Mouse (Mus musculus) large intestine, adult 2 months (tissue): ENCODE measurements around the gene Snx29. TPM values are rescaled to one million over a fixed set of nuclear protein-coding genes. Genes with fewer than 3 reads are reported as not detected.
"Not testable (repeated sequence)": the region's sequence is repeated elsewhere in the genome, so short reads cannot be mapped to it uniquely, and the experiment has no call there.

Experiments
- DNase-seq: peaks from one replicate; pipeline ENCODE4 v3.0.0-alpha.2; 2012; ENCODE audit warnings: low read depth, low spot score
- WGBS: fragments of 180-500 bp; shearing (Covaris S2); methylation state at CpG from one replicate; pipeline ENCODE4 v1.1.7; 2018; 5-methylcytosine and 5-hydroxymethylcytosine counted together
- polyA plus RNA-seq: library from polyadenylated mRNA; depleted of rRNA; stranded (reverse); fragments of >200 nt; gene quantifications from 2 replicates; pipeline ENCODE4 v1.2.3, GENCODE M21; 2012

The Snx29 gene
- polyA plus RNA-seq, 1 experiment = 2.8 TPM

DNA sequence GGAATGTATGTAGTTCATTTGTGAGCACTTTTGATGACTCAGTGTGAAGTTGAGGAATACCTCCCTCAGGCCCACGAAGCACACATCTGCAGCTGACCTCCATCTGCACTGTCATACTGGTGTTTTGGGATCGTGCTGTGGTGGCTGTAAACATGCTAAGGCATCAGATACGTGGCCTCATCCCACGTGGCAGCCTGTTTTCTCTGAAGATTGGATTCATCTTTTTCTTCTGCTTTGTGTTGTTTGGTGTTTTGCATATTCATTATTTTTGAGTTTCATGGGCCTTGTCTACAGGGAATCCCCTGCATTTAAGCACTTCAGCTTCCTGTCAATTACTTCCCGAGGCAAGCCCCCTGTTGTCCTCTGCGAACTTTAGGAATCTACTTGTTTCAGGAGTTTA is 246.4 kb downstream of the Snx29 start:
- no peak for DNase-seq
- WGBS = 75% methylated on average over 6 of the region's 6 CpGs

DNA sequence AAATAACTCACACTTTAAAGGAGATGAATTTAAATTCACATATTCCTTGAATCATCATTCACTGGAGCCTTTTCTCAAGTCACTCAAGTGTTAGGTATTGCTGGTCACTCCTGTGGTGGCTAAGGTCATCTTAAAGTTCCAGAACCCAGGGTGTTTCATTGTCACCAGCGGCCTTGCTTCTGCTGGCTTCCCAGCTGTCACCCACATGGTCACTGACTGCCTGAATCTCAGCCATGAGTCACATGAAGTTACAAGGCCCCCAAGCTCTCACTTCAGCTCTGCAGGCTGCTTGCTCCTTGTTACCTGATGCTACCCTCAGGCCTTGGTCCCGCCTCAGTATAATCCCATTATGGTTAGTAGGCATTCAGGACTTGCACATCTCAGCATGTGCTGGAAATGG is 247.4 kb downstream of the Snx29 start:
- DNase-seq = no peak
- 90% methylated on average over 2 of the region's 2 CpGs for WGBS

DNA sequence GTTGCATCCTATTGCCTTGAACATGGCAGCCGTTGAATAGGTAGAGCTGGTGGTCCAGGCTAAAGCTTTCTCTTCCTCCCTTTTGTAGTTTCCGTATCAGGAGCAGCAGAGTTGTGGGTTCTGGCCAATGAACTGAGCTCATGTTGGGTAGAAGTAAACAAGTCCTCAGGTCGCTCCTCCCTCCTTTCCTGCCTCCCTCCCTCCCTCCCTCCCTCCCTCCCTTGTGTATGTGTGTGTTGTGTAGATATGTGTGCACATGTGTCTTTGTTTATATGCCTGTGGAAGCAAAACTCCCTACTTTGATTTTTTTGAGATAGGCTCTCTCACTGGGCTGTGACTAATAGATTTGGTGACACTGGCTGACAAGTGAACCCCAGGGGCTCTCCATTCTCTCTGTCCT is 251.8 kb downstream of the Snx29 start:
- no peak for DNase-seq
- 82% methylated on average over 3 of the region's 3 CpGs for WGBS

DNA sequence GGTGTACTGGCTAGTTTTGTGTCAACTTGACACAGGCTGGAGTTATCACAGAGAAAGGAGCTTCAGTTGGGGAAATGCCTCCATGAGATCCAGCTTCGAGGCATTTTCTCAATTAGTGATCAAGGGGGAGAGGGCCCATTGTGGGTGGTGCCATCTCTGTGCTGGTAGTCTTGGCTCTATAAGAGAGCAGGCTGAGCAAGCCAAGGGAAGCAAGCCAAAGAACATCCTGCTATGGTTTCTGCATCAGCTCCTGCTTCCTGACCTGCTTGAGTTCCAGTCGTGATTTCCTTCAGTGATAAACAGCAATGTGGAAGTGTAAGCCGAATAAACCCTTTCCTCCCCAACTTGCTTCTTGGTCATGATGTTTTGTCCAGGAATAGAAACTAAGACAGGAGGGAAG is 253.0 kb downstream of the Snx29 start:
- WGBS = 61% methylated on average over 3 of the region's 3 CpGs
- DNase-seq = not testable (repeated sequence)

GRCm38 (mm10) chr16:11577541-11578255 is 255.0 kb downstream of the Snx29 start:
- WGBS = 88% methylated on average over 3 of the region's 3 CpGs
- no peak for DNase-seq

- DNase-seq = no peak
- WGBS = 44% methylated on average over 4 of the region's 4 CpGs
These were observed 257.0 kb downstream of the Snx29 start for GRCm38 (mm10) chr16:11579676-11580098.

DNA sequence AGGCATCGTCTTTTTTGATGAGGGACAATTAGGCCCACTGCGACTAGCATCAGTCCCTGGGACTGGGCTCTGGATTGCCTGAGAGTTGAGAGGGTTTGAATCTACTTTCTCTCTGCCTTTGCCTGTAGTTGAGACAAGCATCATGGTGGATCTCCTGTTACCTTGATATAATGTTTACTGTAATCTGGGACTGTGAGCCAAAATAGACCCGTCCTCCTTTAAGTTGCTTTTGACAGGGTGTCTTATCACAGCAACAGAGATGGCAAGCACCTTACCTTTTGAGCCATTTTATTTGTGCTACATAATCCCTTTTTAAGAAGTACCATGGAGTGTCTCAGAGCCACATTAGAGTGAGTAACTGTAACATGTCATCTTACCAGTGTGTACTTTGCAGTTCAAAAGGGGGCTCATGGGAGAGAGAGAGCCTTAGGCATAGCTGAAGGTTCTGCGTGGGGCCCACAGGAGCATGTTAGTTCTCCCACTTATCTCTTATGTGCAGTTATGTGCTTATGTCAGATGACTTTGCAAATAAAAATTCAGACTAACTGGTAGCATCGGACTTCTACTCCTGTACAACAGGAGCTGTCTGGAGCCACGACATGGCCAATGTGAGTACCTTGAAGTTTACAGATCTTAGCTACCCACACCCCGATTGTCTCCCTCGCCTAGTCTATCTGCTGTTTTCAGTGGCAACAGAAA is 261.4 kb downstream of the Snx29 start:
- whole genome bisulfite sequencing = 92% methylated on average over 8 of the region's 8 CpGs

GRCm38 (mm10) chr16:11588689-11589088 is 266.0 kb downstream of the Snx29 start:
- no peak for DNase-seq

More for the DNA sequence above, 261.4 kb downstream of the Snx29 start:
- no peak for DNase-seq

GRCm38 (mm10) chr16:11589336-11589735 is 266.6 kb downstream of the Snx29 start:
- 55% methylated on average over 2 of the region's 2 CpGs for WGBS
- DNase-seq = no peak

DNA sequence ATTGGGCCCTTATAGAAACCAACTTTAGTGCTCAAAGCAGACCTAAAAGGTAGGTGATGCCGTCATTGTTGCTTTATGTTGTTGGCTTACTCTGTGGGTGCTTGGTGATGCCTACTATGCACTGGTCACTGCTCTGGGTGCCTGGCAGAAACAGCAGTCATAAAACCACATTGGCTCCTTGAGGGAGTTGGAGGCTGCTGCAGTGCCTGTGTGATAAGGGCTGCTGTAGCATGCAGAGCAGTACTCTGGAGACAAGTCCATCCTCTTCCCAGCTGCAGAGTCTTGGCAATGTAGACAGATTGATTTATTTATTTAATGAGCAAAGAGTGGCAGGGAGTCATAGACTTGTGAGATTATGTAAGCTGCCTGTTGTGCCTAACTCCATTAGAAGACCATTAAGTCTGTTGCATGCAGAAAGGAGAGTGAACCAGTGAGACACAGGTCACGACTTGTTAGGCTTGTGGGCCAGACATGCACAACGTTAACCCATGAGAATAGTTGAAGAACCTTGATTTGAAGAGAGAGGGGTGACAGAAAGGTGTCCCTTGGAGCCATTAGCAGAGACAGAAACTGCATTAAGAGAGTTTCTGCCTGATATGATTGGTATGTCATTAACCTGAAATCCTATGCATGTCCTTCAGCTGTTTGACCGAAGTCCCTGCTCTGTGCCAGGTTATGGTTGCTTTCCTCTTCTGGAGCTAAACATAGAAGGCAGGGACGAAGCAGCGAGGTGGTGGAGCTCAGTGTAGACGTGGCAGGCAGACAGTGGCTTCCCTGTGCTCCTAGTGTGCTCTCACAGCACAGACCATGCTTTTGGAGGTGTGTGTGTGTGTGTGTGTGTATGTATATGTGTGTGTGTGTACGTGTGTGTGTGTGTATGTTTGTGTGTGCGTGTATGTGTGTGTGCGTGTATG is 267.3 kb downstream of the Snx29 start:
- no peak for DNase-seq
- WGBS = 87% methylated on average over 10 of the region's 10 CpGs

DNA sequence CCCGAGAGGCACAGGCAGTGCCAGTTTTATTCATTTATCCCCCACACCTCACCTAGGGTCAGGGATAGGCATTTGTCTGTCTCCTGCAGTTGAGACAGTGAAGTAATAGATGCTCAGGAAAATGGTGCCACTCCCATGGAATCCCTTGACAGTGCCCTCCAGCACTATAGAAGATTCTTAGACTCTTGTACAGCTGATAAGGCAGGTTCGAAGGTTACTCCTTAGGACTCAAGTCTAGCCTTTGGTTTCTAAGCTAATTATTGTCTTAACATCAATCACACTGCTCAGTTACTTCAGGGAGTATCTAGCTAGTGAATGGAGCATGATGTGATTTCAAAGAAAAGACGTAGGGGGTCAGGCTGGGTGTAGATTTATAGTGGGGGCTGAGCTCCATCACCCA is 273.9 kb downstream of the Snx29 start:
- DNase-seq = no peak
- 79% methylated on average over 3 of the region's 3 CpGs for WGBS

DNA sequence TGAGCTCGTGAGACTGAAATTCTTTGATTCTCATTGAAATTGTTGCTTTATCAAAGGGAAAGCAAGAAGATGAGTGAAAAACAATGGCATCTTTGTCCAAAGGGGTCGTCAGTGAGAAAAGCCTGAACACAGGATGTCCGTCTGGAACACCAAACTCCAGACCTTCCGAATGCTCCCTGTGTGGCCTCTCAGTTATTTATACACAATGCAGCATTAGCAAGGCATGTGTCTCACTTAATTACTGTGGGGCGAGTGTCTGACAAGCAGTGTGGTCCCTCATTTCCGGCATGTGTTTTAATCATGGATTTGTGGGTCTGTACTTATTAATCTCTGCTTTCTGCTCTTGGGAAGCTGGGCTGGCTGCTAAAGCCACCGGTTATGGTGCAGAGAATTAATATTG is 275.1 kb downstream of the Snx29 start:
- no peak for DNase-seq
- 67% methylated on average over 7 of the region's 7 CpGs for WGBS

GRCm38 (mm10) chr16:11599523-11599922 is 276.8 kb downstream of the Snx29 start:
- WGBS = 46% methylated on average over 3 of the region's 3 CpGs
- no peak for DNase-seq

DNA sequence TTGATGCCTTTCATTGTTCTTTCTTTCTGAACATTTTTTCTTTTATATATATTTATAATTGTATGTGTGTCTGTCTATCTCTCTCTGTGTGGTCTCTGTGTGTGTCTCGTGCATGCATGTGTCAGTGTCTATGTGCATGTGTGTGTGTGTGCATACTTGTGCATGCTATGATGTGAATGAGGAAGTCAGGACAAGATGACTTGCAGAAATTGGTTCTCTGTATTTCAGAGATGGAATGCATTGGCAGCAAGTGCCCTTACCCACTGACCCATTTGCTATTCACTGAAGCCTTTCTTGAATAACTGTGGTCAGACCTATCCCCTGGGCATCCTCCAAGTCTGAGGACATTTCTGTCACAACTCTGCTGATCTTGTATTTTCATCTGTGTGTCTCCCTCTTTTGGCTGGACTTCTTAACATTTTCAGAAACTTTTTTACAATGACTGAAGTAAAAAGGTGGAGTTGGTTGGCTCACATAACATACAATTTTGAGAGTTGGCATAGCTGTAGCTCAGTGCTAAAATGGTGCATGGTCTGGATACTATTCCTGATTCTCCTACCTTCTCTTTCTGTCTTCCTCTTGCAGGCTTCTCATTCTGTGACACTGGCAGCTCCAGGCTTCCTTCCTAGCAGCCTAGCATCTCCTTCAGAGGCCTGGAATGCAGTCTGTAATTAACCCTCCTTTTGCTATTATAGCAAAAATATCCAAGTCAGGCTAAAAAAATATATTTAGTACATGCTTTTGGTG is 278.8 kb downstream of the Snx29 start:
- 94% methylated on average over 1 of the region's 1 CpGs for WGBS
- DNase-seq = no peak

GRCm38 (mm10) chr16:11603667-11604422 is 281.1 kb downstream of the Snx29 start:
- whole genome bisulfite sequencing = 39% methylated on average over 5 of the region's 5 CpGs

GRCm38 (mm10) chr16:11612526-11613126 is 289.9 kb downstream of the Snx29 start:
- WGBS = 76% methylated on average over 3 of the region's 3 CpGs

More at GRCm38 (mm10) chr16:11603667-11604422, 281.1 kb downstream of the Snx29 start:
- peak; percentile 72 for DNase-seq

DNA sequence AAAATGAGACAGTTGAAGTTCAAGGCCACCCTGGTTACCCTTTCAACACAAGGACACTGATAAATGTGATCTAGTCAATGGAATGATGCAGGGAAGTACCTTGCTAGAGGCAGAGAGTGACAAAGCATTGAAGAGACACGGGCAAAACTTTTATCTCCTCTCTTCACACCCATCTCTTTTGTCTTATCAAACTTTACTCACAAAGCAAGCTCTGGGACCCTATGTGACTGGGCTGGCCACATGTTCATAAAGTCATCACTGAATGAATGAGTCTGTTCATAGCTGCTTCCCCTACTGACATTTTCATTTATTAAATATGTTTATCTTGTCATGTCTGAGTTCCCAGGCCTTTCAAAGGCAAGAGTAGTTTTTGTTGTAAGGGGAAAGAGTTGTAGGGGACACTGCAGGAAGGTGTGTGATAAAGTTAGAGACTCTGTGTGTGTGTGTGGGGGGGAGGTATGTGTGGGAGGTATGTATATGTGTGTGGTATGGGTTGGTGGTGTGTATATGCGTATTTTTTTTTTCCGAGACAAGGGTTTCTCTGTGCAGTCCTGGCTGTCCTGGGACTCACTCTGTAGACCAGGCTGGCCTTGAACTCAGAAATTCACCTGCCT is 291.8 kb downstream of the Snx29 start:
- no peak for DNase-seq
- 91% methylated on average over 3 of the region's 3 CpGs for WGBS

More at GRCm38 (mm10) chr16:11612526-11613126, 289.9 kb downstream of the Snx29 start:
- no peak for DNase-seq

GRCm38 (mm10) chr16:11615633-11616032 is 292.9 kb downstream of the Snx29 start:
- WGBS = 66% methylated on average over 2 of the region's 2 CpGs
- no peak for DNase-seq
